Mouse (Mus musculus) hindbrain, embryonic 12.5 days (tissue): ENCODE data around the gene 4930563M21Rik. TPM values are rescaled to one million over a fixed set of nuclear protein-coding genes. Genes with fewer than 3 reads are reported as not detected.
A peak's percentile ranks its signal among the peaks of the same experiment; 100 is the strongest.

Experiments
- ATAC-seq: fragments of 200-750 bp; cut with Nextera tagmentation; 2 replicates; pipeline ENCODE4 v1.8.0; 2017; ENCODE audit warnings: moderate TSS enrichment; ENCODE audit not compliant: low FRiP score
- H3K27ac ChIP-seq: fragments of 300-500 bp; sonication (generic); 2 replicates; pipeline ENCODE4 v1.5.1; 2016; ENCODE audit warnings: mild to moderate bottlenecking
- H3K27me3 ChIP-seq: fragments of 300-500 bp; sonication (generic); 2 replicates; pipeline ENCODE4 v1.6.1; 2016; ENCODE audit warnings: mild to moderate bottlenecking
- H3K36me3 ChIP-seq: fragments of 300-500 bp; sonication (generic); 2 replicates; pipeline ENCODE4 v1.6.1; 2016; ENCODE audit warnings: mild to moderate bottlenecking
- H3K4me1 ChIP-seq: fragments of 300-500 bp; sonication (generic); 2 replicates; pipeline ENCODE4 v1.6.1; 2016
- H3K4me2 ChIP-seq: fragments of 300-500 bp; sonication (generic); replicated peaks from 2 replicates; pipeline ENCODE4 v1.6.1; 2016; ENCODE audit warnings: mild to moderate bottlenecking
- H3K4me3 ChIP-seq: fragments of 300-500 bp; sonication (generic); 2 replicates; pipeline ENCODE4 v1.5.1; 2016; ENCODE audit warnings: mild to moderate bottlenecking
- H3K9ac ChIP-seq: fragments of 300-500 bp; sonication (generic); 2 replicates; pipeline ENCODE4 v1.6.1; 2016; ENCODE audit warnings: mild to moderate bottlenecking, moderate library complexity
- H3K9me3 ChIP-seq: fragments of 300-500 bp; sonication (generic); replicated peaks from 2 replicates; pipeline ENCODE4 v1.6.1; 2016; ENCODE audit warnings: mild to moderate bottlenecking
- WGBS: fragments of 180-500 bp; shearing (Covaris S2); methylation state at CpG from one replicate; pipeline ENCODE4 v1.1.7; 2016; 5-methylcytosine and 5-hydroxymethylcytosine counted together
- polyA plus RNA-seq: library from polyadenylated mRNA; unstranded; fragments of >200 nt; fragmentation: Nextera tagmentation; extraction: Ambion mirVana; gene quantifications from 2 replicates; pipeline ENCODE4 v1.2.1, GENCODE M21; 2016

Gene 4930563M21Rik
- polyA plus RNA-seq, 1 experiment from 2014 or later, result not detected

DNA sequence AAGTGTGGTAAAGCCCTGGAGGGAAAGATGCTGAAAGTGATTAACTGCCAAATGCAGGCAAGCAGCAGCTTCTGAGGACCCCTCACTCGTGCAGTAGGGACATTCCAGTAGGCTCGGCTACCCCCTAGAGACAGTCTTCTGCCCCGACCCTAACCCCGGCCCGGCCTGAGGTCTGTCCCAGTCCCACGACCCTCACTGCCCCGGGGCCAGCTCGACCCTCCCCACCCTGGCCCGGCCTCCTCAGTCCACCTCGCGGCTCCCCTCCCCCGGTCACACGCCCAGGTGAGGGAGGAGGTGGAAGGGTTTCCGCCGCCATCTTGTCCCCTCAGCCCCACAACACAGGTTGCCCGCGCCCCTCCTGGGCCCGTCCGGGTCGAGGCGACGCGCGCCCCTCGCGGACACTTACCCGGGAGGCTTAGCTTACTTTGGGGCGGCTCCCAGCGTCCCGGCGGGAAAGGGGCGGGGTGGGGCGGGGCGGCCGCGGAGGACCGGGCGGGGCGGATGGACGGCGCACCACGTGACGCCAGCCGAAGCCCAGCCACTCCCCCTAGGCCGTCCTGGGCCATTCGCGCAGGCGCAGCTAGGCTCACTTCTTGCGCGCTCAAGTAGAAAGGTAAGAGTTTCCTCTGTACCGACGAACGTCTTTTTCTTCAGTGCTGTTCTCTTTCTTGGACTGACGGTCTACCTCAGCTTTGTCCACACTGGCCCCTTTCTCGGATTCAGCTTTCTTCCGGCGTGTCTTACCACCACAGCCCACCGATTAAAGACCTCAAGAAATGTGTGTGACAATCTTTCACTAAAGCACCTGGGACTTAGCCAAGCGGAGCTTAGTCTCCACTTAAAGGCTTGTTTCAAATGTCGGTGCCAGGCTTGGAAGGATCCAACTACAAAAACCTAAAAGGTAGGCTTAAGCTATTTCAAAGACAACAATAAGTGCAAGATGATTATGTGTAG, 72.4 kb downstream of the 4930563M21Rik start, which contains the start of gene Scaper:
TSS of gene Scaper (minus strand) at position 456 of the 954 bp plus-strand sequence.
- H3K4me3 ChIP-seq, result peak within 1 kb of the TSS; percentile 80
- H3K36me3 ChIP-seq, result no peaks in the 10 kb centered on the region
- peak within 1 kb of the TSS; percentile 58 for H3K4me2 ChIP-seq
- peak within 1 kb of the TSS; percentile 77 for H3K27ac ChIP-seq
- no peaks in the 10 kb centered on the region for H3K27me3 ChIP-seq
- H3K9me3 ChIP-seq, result no peaks in the 10 kb centered on the region
- peak; percentile 98 for ATAC-seq
- H3K9ac ChIP-seq, result peak within 1 kb of the TSS; percentile 75
- under 1% methylated on average over 56 of the region's 60 CpGs for WGBS
- H3K4me1 ChIP-seq, result peaks cover 9% of the 10 kb centered on the region

DNA sequence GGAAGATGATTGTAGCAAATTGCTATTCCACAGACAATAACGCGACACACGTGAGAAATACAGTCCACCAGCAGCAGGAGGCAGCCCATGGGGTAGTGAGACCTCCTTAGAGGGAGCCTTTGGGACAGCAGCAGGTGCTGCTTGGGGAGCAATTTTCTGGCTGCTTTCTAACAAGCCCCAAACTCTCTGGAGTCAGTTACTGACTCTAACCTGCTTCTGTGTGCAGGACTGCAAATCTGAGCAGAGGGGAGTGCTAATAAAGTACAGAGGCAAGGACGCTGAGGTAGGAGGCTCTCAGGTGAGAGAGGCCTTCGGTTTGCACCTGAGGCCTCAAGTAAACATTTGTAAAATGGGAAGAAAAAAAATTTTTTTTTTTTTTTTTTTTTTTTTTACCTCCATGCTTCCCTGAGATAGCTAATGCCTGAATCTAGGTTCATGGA, 73.1 kb downstream of the 4930563M21Rik start:
- peak overlapping the region; percentile 77 for H3K27ac ChIP-seq
- H3K9ac ChIP-seq, result peak overlapping the region; percentile 75
- peak overlapping the region; percentile 58 for H3K4me2 ChIP-seq
- no peaks in the 10 kb centered on the region for H3K36me3 ChIP-seq
- peak overlapping the region; percentile 80 for H3K4me3 ChIP-seq
- no peaks in the 10 kb centered on the region for H3K27me3 ChIP-seq
- peaks cover 9% of the 10 kb centered on the region for H3K4me1 ChIP-seq
- ATAC-seq, result no peak
- no peaks in the 10 kb centered on the region for H3K9me3 ChIP-seq
- 42% methylated on average over 5 of the region's 5 CpGs for WGBS

- Histone ChIP-seq H3K27ac (no peak overlapping the region), H3K36me3 (no peaks in the 10 kb centered on the region), H3K9me3 (no peaks in the 10 kb centered on the region), H3K27me3 (no peaks in the 10 kb centered on the region), H3K9ac (no peak overlapping the region), H3K4me1 (peaks cover 5% of the 10 kb centered on the region), H3K4me2 (no peak overlapping the region), H3K4me3 (no peak overlapping the region)
- WGBS, result 87% methylated on average over 1 of the region's 1 CpGs
- no peak for ATAC-seq
Observed at GRCm38 (mm10) chr9:55932482-55932881, 77.9 kb downstream of the 4930563M21Rik start.

DNA sequence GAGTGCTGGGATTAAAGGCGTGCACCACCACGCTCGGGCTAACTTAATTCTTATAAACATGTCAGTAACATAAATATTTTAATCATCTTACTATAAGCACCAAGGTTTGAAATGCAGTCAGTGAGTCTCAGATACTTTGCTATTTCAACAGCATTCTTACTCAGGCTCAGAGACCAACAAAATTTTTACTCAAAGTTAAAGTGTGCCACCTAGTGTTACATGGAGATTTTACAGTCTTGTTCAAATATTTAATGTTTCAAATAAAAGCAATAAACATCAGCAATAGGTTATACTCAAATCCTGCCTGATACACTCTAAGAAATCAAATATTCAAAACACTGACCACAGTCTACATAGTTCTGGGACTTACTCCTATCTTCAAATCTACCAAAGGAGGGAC, 91.8 kb downstream of the 4930563M21Rik start:
- ATAC-seq, result no peak
- no peak overlapping the region for H3K4me2 ChIP-seq
- H3K27me3 ChIP-seq, result no peaks in the 10 kb centered on the region
- 75% methylated on average over 3 of the region's 3 CpGs for WGBS
- H3K36me3 ChIP-seq, result no peaks in the 10 kb centered on the region
- H3K9me3 ChIP-seq, result no peaks in the 10 kb centered on the region
- no peaks in the 10 kb centered on the region for H3K4me1 ChIP-seq
- H3K9ac ChIP-seq, result no peak overlapping the region
- no peak overlapping the region for H3K4me3 ChIP-seq
- H3K27ac ChIP-seq, result no peak overlapping the region

DNA sequence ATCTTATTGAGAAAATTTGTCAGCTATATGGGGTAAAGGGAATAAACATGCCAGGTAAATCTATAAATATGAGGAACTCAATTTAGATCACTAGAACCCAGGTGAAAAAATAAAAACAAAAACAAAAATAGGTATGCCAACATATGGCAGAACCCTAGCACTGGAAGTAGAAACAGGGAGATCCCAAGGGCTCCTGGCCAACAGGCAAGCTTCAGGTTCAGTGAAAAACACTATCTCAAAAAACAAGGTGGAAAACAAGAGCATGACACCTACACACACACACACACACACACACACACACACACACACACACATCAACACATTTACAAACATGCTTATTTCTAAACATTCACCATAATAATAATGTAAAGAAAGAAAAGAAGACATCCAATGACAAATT, 93.6 kb downstream of the 4930563M21Rik start:
- Histone ChIP-seq H3K27me3 (no peaks in the 10 kb centered on the region), H3K4me2 (no peak overlapping the region), H3K36me3 (no peaks in the 10 kb centered on the region), H3K9ac (no peak overlapping the region), H3K27ac (no peak overlapping the region), H3K4me3 (no peak overlapping the region), H3K4me1 (no peaks in the 10 kb centered on the region), H3K9me3 (no peaks in the 10 kb centered on the region)
- ATAC-seq, result no peak

Other genes with a start within 250 kb of the 4930563M21Rik start
- 23.8 and 28.5 TPM in 2 replicates for gene Scaper, start 72.4 kb downstream of the 4930563M21Rik start, polyA plus RNA-seq
- 345 and 362 TPM in 2 replicates for gene Rcn2, start 31.3 kb upstream of the 4930563M21Rik start, polyA plus RNA-seq
- gene Pstpip1, start 79.4 kb upstream of the 4930563M21Rik start, polyA plus RNA-seq, result 0.57 and 0.88 TPM in 2 replicates
- gene Tspan3, start 154.9 kb upstream of the 4930563M21Rik start, polyA plus RNA-seq, result 495 and 515 TPM in 2 replicates